Mouse (Mus musculus) fat pad, adult 2 months (tissue): ENCODE data around the gene Pax3.

Experiments used
- DNase-seq: peaks from one replicate; pipeline ENCODE4 v3.0.0-alpha.2; 2011; ENCODE audit warnings: low read depth, low spot score; ENCODE audit errors: extremely low read depth

Pax3 gene

DNA sequence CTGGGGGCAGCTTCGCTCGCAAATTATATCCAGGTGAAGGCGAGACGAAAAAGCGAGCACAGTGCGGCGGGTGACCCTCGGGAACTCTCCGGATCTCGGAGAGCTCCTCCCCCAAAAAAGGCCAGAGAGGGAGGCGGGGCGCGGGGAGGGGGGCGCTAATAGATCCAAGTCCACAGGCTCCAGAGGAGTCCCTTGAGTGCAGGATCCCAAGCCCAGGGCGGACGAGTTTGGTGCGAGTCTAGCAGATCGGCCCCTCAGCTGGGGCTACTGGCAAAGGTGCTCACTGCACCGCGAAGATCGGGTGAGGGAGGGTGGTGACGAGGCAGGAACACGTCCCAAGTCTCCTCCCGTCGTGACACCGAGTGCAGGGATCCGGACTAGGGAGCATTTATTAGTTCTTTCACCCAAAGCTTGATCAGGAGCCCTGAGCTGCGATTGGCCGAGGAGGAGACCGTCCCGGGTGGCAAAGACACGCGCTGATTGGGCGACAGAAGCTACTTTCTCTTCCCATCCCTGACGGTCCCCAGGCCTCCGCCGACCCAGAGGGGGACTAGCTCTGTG lies at the start of gene Pax3:
Gene Pax3 (minus strand): TSS at position 384 of the 561 bp plus-strand sequence.
- no peak for DNase-seq

DNA sequence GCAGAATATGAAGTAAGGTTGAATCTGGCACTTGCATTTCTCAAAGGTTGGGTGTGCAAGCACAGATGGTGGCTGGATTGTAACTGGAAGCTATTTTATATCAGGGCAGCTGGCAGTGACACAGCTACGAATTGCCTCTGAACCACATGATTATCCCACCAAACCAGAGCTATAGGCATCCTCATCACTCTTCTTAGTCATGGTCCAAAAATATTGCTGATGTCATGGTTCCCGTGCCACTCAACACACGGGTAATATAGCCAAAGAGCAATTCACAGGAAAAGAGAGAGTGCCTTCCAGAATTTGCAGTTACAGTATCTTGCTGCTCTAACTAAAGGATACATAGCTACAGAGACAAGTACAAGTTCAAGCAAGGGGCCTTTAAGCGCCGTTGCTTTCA lies 37.4 kb upstream of the Pax3 start:
- DNase-seq: no peak

DNA sequence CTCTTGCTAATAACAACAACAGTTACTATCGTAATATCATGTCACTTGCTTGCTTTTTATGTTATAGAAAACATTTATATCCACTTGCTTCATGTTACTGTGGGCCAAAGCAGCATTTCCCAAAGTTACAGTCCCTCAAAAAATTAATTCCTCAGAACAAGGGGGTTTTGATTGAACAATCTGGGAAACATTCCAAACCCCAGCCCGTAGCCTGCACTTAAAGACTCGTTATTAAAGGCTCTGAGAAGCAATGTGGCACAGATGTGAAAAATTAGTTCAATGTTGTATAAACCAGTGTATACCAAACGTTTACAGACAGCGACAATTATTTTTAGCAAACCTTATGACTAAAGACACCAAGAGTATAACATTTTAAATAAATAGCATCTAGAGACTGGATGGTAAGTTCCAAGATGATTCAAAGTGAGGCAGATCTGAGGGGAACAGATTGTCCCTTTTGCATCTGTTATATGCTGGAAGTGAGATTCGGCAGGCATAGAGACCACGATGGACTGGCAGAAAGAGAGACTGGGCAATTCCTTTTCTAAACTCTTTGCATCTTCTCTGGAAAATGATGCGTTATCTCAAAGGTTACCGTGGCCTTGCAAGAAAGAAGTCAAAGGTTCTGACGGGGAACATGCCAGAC lies 35.1 kb upstream of the Pax3 start:
- DNase-seq: no peak

DNA sequence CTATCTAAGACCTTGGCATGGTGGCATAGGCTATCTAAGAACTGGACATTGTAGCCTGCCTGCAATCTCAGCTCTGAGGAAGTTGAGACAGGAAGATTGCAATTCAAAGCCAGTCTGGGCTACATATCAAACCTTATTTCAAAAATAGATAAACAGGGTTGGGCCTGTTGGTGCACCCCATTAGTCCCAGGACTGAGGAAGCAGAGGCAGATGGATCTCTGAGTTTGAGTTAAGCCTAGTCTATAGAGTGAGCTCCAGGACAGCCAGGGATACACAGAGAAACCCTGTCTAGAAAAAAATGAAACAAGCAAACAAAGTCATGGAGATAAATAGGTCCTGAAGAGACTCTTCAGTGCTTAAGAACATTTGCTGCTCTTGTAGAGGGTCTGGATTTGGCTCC lies 32.9 kb upstream of the Pax3 start:
- DNase-seq: no peak

GRCm38 (mm10) chr1:78228771-78229170 lies 31.8 kb upstream of the Pax3 start:
- no peak for DNase-seq

DNA sequence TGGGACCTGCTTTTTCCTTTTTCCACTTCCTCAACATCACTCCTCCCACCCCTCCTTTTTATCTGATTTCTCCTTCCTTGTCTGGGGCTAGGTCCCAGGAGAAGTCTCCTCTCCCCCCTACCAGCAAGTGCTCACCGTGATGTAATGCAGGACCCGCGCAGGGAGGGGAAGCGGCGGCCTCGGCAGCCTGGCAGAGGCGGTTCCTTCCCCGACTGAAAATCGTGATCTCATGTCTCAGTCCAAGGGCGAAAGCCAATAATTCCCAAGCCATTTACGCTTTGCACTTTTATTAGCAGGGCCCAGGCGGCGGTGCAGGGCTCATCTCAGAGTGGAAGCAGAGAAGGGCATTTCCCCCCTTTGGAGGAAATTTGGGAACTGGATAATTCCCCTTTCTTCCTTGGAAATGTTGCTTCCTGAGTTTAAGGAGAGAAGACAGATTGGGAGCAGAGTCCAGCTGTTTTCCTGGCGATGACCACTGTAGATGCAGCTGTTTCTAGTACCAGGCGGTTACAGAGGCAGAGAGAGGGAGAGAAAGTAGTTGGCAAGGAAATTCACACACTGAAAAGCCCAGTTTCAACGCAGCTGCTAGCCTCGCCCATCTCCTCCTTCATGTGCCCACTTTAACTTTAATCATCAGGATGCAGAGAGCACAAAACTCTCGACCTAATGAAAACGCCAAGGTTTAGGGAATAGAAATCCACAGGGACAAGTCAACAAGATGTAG lies 21.3 kb upstream of the Pax3 start:
- DNase-seq: no peak

DNA sequence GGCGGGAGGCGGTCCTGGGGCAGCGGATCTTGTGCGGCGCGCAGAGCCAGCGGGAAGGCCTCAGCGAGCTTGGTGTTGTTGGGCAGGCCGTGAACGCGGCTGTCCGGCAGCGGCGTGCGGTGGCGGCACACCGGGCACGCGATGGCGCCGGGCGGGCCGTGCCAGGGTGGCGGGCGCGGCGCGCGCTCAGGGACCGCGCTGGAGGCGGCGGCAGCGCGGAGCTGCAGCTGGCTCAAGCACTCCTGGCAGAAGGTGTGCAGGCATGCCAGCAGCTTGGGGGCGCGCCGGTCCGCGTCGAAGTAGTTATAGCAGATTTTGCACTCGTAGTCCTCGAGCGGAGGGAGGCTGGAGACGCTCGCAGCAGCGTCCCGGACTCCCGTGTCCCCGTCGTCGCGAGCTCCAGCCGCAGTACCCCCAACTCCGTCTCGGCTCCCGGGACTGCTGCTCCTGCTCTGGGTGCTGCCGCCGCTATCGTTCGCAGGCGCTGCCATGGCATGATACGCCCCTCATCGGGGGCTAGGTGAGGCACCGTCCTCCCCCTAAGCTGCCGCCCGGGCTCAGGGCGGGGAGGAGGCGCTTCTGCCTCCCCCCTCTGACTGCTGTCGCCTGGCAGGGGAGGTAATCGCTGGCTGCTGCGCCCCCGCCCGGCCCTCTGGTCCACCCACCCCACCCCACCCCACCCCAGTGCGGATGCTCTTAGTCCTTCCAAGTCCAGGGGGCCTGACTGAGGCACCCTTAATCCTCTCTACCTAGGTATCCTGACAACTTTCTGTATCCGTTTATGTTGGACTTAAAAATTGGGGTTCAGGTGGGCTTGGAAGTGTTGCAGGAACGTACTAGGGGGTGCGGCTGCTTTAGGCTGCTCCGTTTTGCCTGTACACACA lies 20.5 kb upstream of the Pax3 start:
- no peak for DNase-seq

DNA sequence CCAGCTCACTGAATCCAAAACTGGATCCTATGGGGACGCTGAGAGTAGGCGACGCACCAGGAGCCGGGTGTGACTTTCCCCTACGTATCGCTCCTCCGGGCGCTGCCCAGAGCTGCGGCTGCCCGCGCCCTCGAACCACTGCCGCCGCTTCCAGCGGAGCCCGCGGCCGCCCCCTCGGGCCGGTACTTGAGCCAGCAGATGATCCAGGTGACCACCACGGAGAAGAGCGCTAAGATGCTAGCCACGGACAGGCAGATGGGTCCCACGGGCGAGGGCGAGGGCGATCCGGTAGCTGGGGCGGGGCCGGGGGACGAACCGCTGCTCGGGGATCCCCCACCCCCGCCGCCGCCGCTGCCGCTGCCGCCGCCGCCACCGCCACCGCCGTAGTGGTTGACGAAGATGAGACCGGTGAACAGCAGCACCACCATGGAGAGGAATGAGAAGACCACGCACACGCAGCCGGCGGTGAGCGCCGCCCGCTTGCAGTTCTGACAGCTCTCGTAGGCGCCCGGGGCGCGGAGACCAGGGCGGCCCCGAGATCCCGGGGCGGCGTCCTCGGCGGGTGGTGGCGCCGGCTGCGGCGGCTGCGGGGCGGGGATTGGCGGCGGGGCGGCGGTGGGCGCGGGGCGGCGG lies 19.7 kb upstream of the Pax3 start:
- DNase-seq: no peak

- DNase-seq: no peak
These were observed 19.0 kb upstream of the Pax3 start for GRCm38 (mm10) chr1:78215749-78216508.

DNA sequence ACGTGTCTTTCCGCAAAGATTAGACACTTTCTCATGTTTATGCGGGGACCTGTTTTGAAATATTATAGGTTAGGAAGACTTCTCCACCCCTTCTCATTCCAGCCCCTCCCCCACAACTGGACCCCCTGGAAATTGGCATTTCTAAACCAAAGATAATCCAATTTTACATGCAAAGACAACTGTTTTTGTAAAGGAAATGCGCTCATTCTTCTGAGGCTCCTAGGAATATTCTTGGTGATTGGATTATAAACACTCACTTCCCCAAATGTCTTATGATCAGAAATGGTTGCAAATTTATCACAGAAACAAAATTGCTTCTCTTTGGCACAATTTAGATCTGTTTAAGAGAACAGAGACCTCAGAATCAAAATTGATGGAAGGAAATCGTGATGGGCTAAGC lies 14.1 kb upstream of the Pax3 start:
- no peak for DNase-seq

- DNase-seq: no peak
These were observed 13.6 kb upstream of the Pax3 start for GRCm38 (mm10) chr1:78210568-78210967.

- no peak for DNase-seq
These were observed 11.4 kb upstream of the Pax3 start for GRCm38 (mm10) chr1:78208281-78208814.

- no peak for DNase-seq
These were observed 7.4 kb upstream of the Pax3 start for GRCm38 (mm10) chr1:78204341-78204740.

DNA sequence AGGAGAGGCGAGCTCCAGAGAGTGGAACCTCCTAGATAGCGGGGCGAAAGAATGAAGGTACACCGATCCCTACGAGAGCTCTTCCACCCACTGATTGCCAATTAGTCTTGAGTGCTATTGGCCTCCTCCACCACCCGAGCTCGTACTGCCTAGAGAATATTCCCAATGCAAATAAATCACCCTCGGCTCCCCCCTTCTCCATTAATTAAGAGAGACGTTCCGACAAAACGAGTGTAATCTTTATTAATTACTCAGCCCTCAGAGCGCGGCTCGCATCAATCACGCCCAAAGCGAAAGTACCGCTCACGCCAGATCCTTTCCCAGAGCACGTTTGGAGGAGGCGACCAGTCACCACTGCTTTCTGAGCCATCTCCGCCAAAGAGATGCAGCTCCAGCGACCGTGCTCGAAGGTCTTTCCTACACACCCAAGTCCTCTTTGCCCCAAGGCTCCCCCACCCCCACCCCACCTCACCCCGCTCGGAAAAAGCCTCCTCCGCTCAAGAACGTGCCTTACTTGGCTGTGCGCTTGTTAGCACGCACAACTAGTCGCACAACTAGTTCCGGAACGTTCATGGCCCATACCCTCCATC lies 6.8 kb upstream of the Pax3 start:
- DNase-seq: no peak

- DNase-seq: no peak
These were observed 6.2 kb upstream of the Pax3 start for GRCm38 (mm10) chr1:78203086-78203614.

DNA sequence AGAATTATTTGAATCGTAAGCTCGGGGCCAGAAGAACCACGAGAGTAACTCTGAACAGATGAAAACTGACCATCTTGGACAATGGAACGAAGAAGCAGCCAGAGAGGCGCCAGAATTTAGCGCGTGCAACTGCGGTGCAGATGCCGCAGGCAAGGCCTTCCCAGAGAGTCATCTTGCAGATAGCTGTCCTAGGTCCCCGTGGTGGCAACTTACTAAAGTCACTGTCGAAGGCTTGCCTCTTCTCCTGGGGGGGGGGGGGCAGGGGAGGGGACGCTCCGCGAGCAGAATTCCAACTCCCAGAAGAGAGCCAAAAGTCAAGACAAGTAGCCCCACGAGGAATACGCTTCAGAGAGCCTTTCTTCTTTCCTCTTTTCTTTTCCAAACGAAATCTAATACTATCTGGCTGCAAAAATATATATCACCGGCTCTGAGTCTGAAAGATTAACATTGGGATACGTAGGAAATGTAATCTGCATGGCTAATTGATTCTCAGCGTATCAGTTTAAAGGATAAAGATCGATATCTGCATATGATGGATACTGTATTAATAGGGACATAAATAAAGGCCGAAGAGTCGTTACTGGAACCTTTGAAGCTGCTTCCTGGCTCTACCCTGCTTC lies 5.6 kb upstream of the Pax3 start:
- no peak for DNase-seq

DNA sequence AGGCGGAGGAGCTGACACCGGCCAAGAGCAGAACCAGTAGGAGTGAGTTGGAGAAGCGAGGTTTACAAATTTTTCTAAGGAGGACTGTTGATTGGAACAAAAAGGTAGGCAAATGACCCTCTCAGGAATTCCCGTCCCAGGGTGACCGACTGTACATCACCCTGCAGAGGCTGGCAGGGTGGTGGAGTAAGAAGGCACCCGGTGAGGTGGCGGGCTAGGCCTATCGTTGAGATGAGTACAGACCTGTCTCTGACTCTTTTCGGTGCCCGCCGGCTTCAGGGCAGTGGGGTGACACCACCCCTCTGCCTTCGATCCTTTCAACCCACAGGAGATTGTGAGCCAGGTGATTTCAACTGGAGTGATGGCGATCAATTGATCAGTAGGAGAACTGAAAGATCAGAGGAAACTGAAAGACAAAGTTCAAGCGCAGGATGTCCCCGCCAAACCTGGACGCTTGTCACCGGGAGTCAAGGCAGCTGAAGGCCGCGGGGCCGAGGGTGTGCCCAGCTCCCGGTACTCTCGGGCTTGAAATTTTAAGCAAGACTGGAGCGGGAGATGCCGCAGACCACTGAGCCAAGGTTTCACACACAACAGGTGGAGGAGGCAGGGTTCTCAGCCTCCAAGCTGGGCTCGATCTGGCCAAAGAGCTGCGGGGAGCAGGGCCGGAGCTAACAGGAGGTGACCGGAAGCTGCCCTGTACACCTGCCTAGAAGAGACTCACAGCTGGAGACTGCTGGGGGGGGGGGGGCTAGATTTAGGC lies 4.5 kb upstream of the Pax3 start:
- DNase-seq: no peak

DNA sequence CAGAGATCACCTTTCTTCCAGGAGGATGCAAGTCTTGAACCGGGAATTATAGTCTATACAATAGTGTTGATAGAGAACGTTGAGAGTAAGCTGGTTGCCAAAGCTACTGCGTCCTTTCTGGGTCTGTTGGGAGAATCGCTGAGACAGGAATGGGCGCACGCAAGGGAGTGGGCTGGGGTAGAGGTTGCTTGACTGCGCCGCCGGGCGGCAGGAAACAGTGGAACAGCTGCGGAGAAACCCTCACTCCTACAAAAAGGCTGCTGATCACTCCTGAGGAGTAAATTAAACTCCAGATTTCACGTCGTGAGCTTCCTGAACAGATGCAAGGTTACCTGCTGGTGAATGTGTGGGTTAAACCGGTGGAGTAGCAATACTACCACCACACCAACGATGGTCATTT lies 3.3 kb upstream of the Pax3 start:
- no peak for DNase-seq
